Comparison of ENCODE assay signal across 13 mouse cellular contexts in genomic region chr13:44362293-44363005, GRCm38 (mm10).
A peak's percentile ranks its signal among the peaks of the same experiment; 100 is the strongest.
DNase-seq lines count a peak whose midpoint lies in the region; ATAC-seq and TF ChIP-seq lines count a peak whose summit lies in the region.
"Had no signal": no experiment of that assay in that cellular context is flagged by ENCODE, and none has a peak within 500 bp of the region (broad histone marks: within the 10 kb centered on the region; RNA-seq: fewer than 3 reads in every experiment).

No protein-coding gene starts in this region.

- peak overlapping the region; percentile 25; the same call in 1 of the 2 replicates for H3K4me2 ChIP-seq in heart, embryonic 13.5 days
- peak overlapping the region; percentile 7; the same call in 1 of the 2 replicates for H3K4me2 ChIP-seq in limb, embryonic 13.5 days (replicated peaks)
- H3K4me2 ChIP-seq: hindbrain, embryonic 14.5 days; liver, embryonic 12.5 days; midbrain, embryonic 13.5 days had no signal

- intact Hi-C loops in gastrocnemius, adult 2 months (cut with DNase I), result no loop called here

- no peak for TF ChIP-seq POLR2A in cerebellum, adult 2 months (IDR thresholded peaks at IDR 0.05; ENCODE audit: borderline replicate concordance, insufficient read depth, low read length)

- TF ChIP-seq CTCF in gastrocnemius, adult 2 months (IDR thresholded peaks at IDR 0.05), result no peak
- no peak for TF ChIP-seq CTCF in cerebellum, adult 2 months (IDR thresholded peaks at IDR 0.05; ENCODE audit: borderline replicate concordance, insufficient read depth, low read depth, low read length)

- H3K27ac ChIP-seq in gastrocnemius, adult 2 months, result peak overlapping the region; percentile 56; the same call in 1 of the 2 replicates
- peak overlapping the region; percentile 59 for H3K27ac ChIP-seq in heart, embryonic 13.5 days (replicated peaks)
- peak overlapping the region; percentile 28; the same call in 1 of the 2 replicates for H3K27ac ChIP-seq in limb, embryonic 13.5 days
- H3K27ac ChIP-seq in cerebellum, adult 2 months (ENCODE audit: insufficient read depth, low read length), result no peak overlapping the region
- H3K27ac ChIP-seq: hindbrain, embryonic 14.5 days; liver, embryonic 12.5 days; midbrain, embryonic 13.5 days had no signal

- no peak overlapping the region for H3K9ac ChIP-seq in heart, embryonic 13.5 days
- H3K9ac ChIP-seq in limb, embryonic 13.5 days, result no peak overlapping the region
- H3K9ac ChIP-seq: forebrain, postnatal 0 days; hindbrain, embryonic 14.5 days; liver, embryonic 12.5 days; midbrain, embryonic 13.5 days had no signal

- H3K9me3 ChIP-seq in heart, embryonic 13.5 days, result no peaks in the 10 kb centered on the region
- no peaks in the 10 kb centered on the region for H3K9me3 ChIP-seq in limb, embryonic 13.5 days
- H3K9me3 ChIP-seq: liver, embryonic 12.5 days; midbrain, embryonic 13.5 days had no signal

- H3K4me3 ChIP-seq in gastrocnemius, adult 2 months, result no peak overlapping the region
- no peak overlapping the region for H3K4me3 ChIP-seq in heart, embryonic 13.5 days
- H3K4me3 ChIP-seq in limb, embryonic 13.5 days, result no peak overlapping the region
- no peak overlapping the region for H3K4me3 ChIP-seq in cerebellum, adult 2 months (replicated peaks; ENCODE audit: insufficient read depth, low read depth, low read length)
- H3K4me3 ChIP-seq: liver, embryonic 12.5 days; midbrain, embryonic 13.5 days had no signal

- no peaks in the 10 kb centered on the region for H3K36me3 ChIP-seq in heart, embryonic 13.5 days
- H3K36me3 ChIP-seq in limb, embryonic 13.5 days, result no peaks in the 10 kb centered on the region
- H3K36me3 ChIP-seq: liver, embryonic 12.5 days; midbrain, embryonic 13.5 days had no signal

- peaks cover 21% of the 10 kb centered on the region for H3K4me1 ChIP-seq in heart, embryonic 13.5 days
- peaks cover 28% of the 10 kb centered on the region for H3K4me1 ChIP-seq in limb, embryonic 13.5 days
- peaks cover 3% of the 10 kb centered on the region for H3K4me1 ChIP-seq in cerebellum, adult 2 months (ENCODE audit: control insufficient read depth, insufficient read depth, low read length)

- no peak for ATAC-seq in heart, embryonic 13.5 days (ENCODE audit: extremely low read depth, insufficient number of reproducible peaks, low FRiP score, low TSS enrichment)
- peak; percentile 59; the same call in 1 of the 2 replicates for ATAC-seq in limb, embryonic 13.5 days (ENCODE audit: low FRiP score, low read depth)
- ATAC-seq: forebrain, postnatal 0 days; liver, embryonic 12.5 days; midbrain, embryonic 13.5 days had no signal

- no peak for DNase-seq in gastrocnemius, adult 2 months
- DNase-seq in gastrocnemius, postnatal 25 days, result no peak
- peak; percentile 21 for DNase-seq in lung, postnatal 36 days
- no peak for DNase-seq in lung, postnatal 25 days (ENCODE audit: low spot score)
- no peak for DNase-seq in gastrocnemius, postnatal 10 days
- DNase-seq in cerebellum, adult 2 months, result no peak
- DNase-seq: forebrain, postnatal 0 days; layer of hippocampus, adult 9-11 months had no signal

- no peaks in the 10 kb centered on the region for H3K27me3 ChIP-seq in heart, embryonic 13.5 days (replicated peaks)
- 0 out of 2 replicates have a peak, but pooled peaks cover 2% of the 10 kb centered on the region for H3K27me3 ChIP-seq in limb, embryonic 13.5 days
- no peaks in the 10 kb centered on the region for H3K27me3 ChIP-seq in cerebellum, adult 2 months (ENCODE audit: control insufficient read depth, insufficient read depth, low read length)
- H3K27me3 ChIP-seq: liver, embryonic 12.5 days had no signal

- WGBS in heart, embryonic 13.5 days, result 39% methylated on average over 15 of the region's 15 CpGs
- WGBS in limb, embryonic 13.5 days, result 18% methylated on average over 15 of the region's 15 CpGs
- 78% methylated on average over 15 of the region's 15 CpGs for WGBS in cerebellum, adult 2 months
